Mouse (Mus musculus): ENCODE measurements around the gene Pdcd1lg2. TPM values are rescaled to one million over a fixed set of nuclear protein-coding genes. Genes with fewer than 3 reads are reported as not detected.

The Pdcd1lg2 gene
- total and polyA plus RNA-seq, 3 experiments = 1.7 to 5.4 TPM; not detected in 1

GRCm38 (mm10) chr19:29439242-29439641 is 28.5 kb downstream of the Pdcd1lg2 start (continued):
- TF ChIP-seq TBP (IDR thresholded peaks at IDR 0.05; ENCODE audit: low read depth, low read length) = peak; percentile 80
- TF ChIP-seq GABPA (IDR thresholded peaks at IDR 0.05; ENCODE audit: low read depth, low read length) = no peak
- TF ChIP-seq GATA1 (IDR thresholded peaks at IDR 0.05; ENCODE audit: low read depth, low read length) = peak; percentile 98
- TF ChIP-seq RAD21 (IDR thresholded peaks at IDR 0.05; ENCODE audit: low read depth, low read length) = no peak
- TF ChIP-seq TCF12 (IDR thresholded peaks at IDR 0.05; ENCODE audit: low read depth, low read length) = peak; percentile 96
- peak; percentile 67 for TF ChIP-seq ZNF384 (IDR thresholded peaks at IDR 0.05; ENCODE audit: low read depth, low read length)
- TF ChIP-seq MYB (IDR thresholded peaks at IDR 0.05; ENCODE audit: low read depth, low read length) = no peak
- TF ChIP-seq MAFK (IDR thresholded peaks at IDR 0.05; ENCODE audit: borderline replicate concordance, low read depth, low read length) = no peak
- TF ChIP-seq ZKSCAN1 (IDR thresholded peaks at IDR 0.05; ENCODE audit: low read depth, low read length) = no peak
- TF ChIP-seq EP300 (IDR thresholded peaks at IDR 0.05; ENCODE audit: low read depth in 1 of 2, low read length in 2 of 2) = peak; percentile 94 to 98
- peak; percentile 92 for TF ChIP-seq TAL1 (IDR thresholded peaks at IDR 0.05; ENCODE audit: low read length)
- no peak for TF ChIP-seq POLR2A (IDR thresholded peaks at IDR 0.05; ENCODE audit: control insufficient read depth in 1 of 2, insufficient read depth in 1 of 2, low read depth in 1 of 2, low read length in 2 of 2, poor library complexity in 1 of 2)
- no peak; the same call in 1 of the 2 replicates for TF ChIP-seq MEF2A (IDR thresholded peaks at IDR 0.05; ENCODE audit: extremely low read depth, insufficient replicate concordance, low read depth, low read length, poor library complexity, severe bottlenecking)
- TF ChIP-seq CHD1 (IDR thresholded peaks at IDR 0.05; ENCODE audit: low read depth, low read length) = no peak; the same call in 1 of the 2 replicates
- no peak for TF ChIP-seq POLR2AphosphoS5 (IDR thresholded peaks at IDR 0.05; ENCODE audit: borderline replicate concordance, low read depth, low read length)
- TF ChIP-seq HCFC1 (IDR thresholded peaks at IDR 0.05; ENCODE audit: low read depth, low read length) = peak; percentile 66
- no peak for TF ChIP-seq KAT2A (conservative IDR thresholded peaks at IDR 0.05; ENCODE audit: low read depth, low read length)
- no peak for TF ChIP-seq UBTF (IDR thresholded peaks at IDR 0.05; ENCODE audit: borderline replicate concordance, insufficient read depth, low read depth, low read length)
- peak; percentile 7; the same call in 1 of the 2 replicates for TF ChIP-seq ZC3H11A (IDR thresholded peaks at IDR 0.05; ENCODE audit: low read depth, low read length)
- no peak; the same call in 1 of the 2 replicates for TF ChIP-seq NELFE (IDR thresholded peaks at IDR 0.05; ENCODE audit: low read depth, low read length)

DNA sequence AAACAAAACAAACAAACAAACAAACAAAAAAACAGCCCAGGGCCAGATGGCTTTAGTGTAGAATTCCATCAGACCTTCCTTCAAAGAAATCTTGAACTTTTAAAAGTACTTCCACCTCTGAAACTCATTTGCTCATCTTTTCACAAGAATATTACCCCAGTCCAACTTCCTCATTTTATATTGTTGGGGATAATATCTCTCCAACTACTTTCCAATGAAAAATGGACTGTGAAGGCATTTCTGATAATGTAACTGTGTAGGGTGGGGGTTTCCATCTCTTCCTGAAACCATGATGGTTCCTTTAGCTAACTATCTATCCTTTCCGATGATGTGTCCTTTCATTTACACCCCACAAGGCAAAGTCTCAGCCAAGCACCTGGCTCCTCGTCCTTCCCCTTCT is 31.8 kb downstream of the Pdcd1lg2 start:
- no peaks in the 10 kb centered on the region for H3K27me3 ChIP-seq (ENCODE audit: control insufficient read depth in 1 of 2, insufficient read depth in 2 of 2, low read length in 2 of 2)
- peak overlapping the region in 1 of 2 experiments; percentile 8; a peak in 1 of 4 replicates for H3K4me3 ChIP-seq (ENCODE audit: control insufficient read depth in 1 of 2, insufficient read depth in 1 of 2, low read depth in 2 of 2, low read length in 2 of 2)
- DNase-seq (ENCODE audit: low read depth, low spot score) = peak; percentile 86
- H3K4me1 ChIP-seq (ENCODE audit: control insufficient read depth in 1 of 2, insufficient read depth in 2 of 2, low read length in 2 of 2) = peaks cover 27 to 37% of the 10 kb centered on the region in 2 experiments
- H3K36me3 ChIP-seq (ENCODE audit: control insufficient read depth in 1 of 2, insufficient read depth in 2 of 2, low read length in 2 of 2) = peaks cover 0 to 46% of the 10 kb centered on the region in 2 experiments; a peak in 2 of 4 replicates
- no peaks in the 10 kb centered on the region for H3K9me3 ChIP-seq (replicated peaks; ENCODE audit: insufficient read depth, low read length)
- no peak overlapping the region for H3K9ac ChIP-seq (ENCODE audit: control insufficient read depth, low read depth, low read length, poor library complexity, severe bottlenecking)
- H3K27ac ChIP-seq (ENCODE audit: control insufficient read depth, low read depth, low read length) = peak overlapping the region; percentile 42
- no peaks in the 10 kb centered on the region for H3K79me2 ChIP-seq (ENCODE audit: control insufficient read depth, insufficient read depth, low read length, poor library complexity)
- TF ChIP-seq MYC (IDR thresholded peaks at IDR 0.05; ENCODE audit: low read depth, low read length) (0 out of 2 replicates have a peak, but pooled peaks have one; percentile 48), RAD21 (IDR thresholded peaks at IDR 0.05; ENCODE audit: low read depth, low read length) (no peak), ELF1 (IDR thresholded peaks at IDR 0.05; ENCODE audit: low read depth, low read length) (peak; percentile 64), JUND (IDR thresholded peaks at IDR 0.05; ENCODE audit: low read depth, low read length) (peak; percentile 61), MYB (IDR thresholded peaks at IDR 0.05; ENCODE audit: low read depth, low read length) (no peak; the same call in 1 of the 2 replicates), MAFK (IDR thresholded peaks at IDR 0.05; ENCODE audit: borderline replicate concordance, low read depth, low read length) (no peak), E2F4 (IDR thresholded peaks at IDR 0.05; ENCODE audit: borderline replicate concordance, low read depth, low read length) (no peak), GATA1 (IDR thresholded peaks at IDR 0.05; ENCODE audit: low read depth, low read length) (peak; percentile 88), CHD2 (IDR thresholded peaks at IDR 0.05; ENCODE audit: low read length) (no peak; the same call in 1 of the 2 replicates), ZMIZ1 (IDR thresholded peaks at IDR 0.05; ENCODE audit: low read depth, low read length) (no peak), ZC3H11A (IDR thresholded peaks at IDR 0.05; ENCODE audit: low read depth, low read length) (peak; percentile 22), USF1 (IDR thresholded peaks at IDR 0.05; ENCODE audit: low read depth, low read length) (no peak), HCFC1 (IDR thresholded peaks at IDR 0.05; ENCODE audit: low read depth, low read length) (peak; percentile 41; the same call in 1 of the 2 replicates), USF2 (IDR thresholded peaks at IDR 0.05; ENCODE audit: borderline replicate concordance in 1 of 2, insufficient read depth in 1 of 2, low read depth in 1 of 2, low read length in 2 of 2) (no peak), ZNF384 (IDR thresholded peaks at IDR 0.05; ENCODE audit: low read depth, low read length) (peak; percentile 57; the same call in 1 of the 2 replicates), TBP (IDR thresholded peaks at IDR 0.05; ENCODE audit: low read depth, low read length) (peak; percentile 2; the same call in 1 of the 2 replicates), MEF2A (IDR thresholded peaks at IDR 0.05; ENCODE audit: extremely low read depth, insufficient replicate concordance, low read depth, low read length, poor library complexity, severe bottlenecking) (no peak), MXI1 (IDR thresholded peaks at IDR 0.05; ENCODE audit: low read depth, low read length) (no peak), SIN3A (IDR thresholded peaks at IDR 0.05; ENCODE audit: low read length) (peak; percentile 63; the same call in 1 of the 2 replicates), ZKSCAN1 (IDR thresholded peaks at IDR 0.05; ENCODE audit: low read depth, low read length) (no peak), TCF12 (IDR thresholded peaks at IDR 0.05; ENCODE audit: low read depth, low read length) (peak; percentile 63; the same call in 1 of the 2 replicates), POLR2AphosphoS2 (IDR thresholded peaks at IDR 0.05; ENCODE audit: low read length) (no peak), TAL1 (IDR thresholded peaks at IDR 0.05; ENCODE audit: low read length) (no peak)

All from MEL (cell line).